Mouse (Mus musculus) midbrain, postnatal 0 days (tissue): ENCODE results near the gene Fndc3b. TPM values are rescaled to one million over a fixed set of nuclear protein-coding genes. Genes with fewer than 3 reads are reported as not detected.

Source experiments
- ATAC-seq: fragments of 200-750 bp; cut with Nextera tagmentation; 2 replicates; pipeline ENCODE4 v1.8.0; 2017; ENCODE audit warnings: moderate number of reproducible peaks, mild to moderate bottlenecking, moderate TSS enrichment, moderate library complexity; ENCODE audit not compliant: low FRiP score
- DNase-seq: peaks from one replicate; pipeline ENCODE4 v3.0.0-alpha.2; 2015; ENCODE audit warnings: low spot score
- H3K27ac ChIP-seq: fragments of 300-500 bp; sonication (generic); 2 replicates; pipeline ENCODE4 v1.5.1; 2014; ENCODE audit warnings: low read depth, mild to moderate bottlenecking, low read length, mixed read lengths
- H3K27me3 ChIP-seq: fragments of 300-500 bp; sonication (generic); 2 replicates; pipeline ENCODE4 v1.6.1; 2014; ENCODE audit warnings: low read length, control low read depth, mixed read lengths; ENCODE audit not compliant: insufficient read depth
- H3K36me3 ChIP-seq: fragments of 300-500 bp; sonication (generic); 2 replicates; pipeline ENCODE4 v1.6.1; 2014; ENCODE audit warnings: low read length, control low read depth, mixed read lengths; ENCODE audit not compliant: insufficient read depth
- H3K4me1 ChIP-seq: fragments of 300-500 bp; sonication (generic); 2 replicates; pipeline ENCODE4 v1.6.1; 2014; ENCODE audit warnings: mild to moderate bottlenecking, control low read depth, antibody characterized with exemption, low read length, mixed read lengths; ENCODE audit not compliant: insufficient read depth
- H3K4me2 ChIP-seq: fragments of 300-500 bp; sonication (generic); 2 replicates; pipeline ENCODE4 v1.6.1; 2014; ENCODE audit warnings: low read depth, mild to moderate bottlenecking, low read length, mixed read lengths; ENCODE audit not compliant: poor library complexity, severe bottlenecking
- H3K4me3 ChIP-seq: fragments of 300-500 bp; sonication (generic); 2 replicates; pipeline ENCODE4 v1.5.1; 2014; ENCODE audit warnings: low read depth, mild to moderate bottlenecking, low read length, moderate library complexity
- H3K9ac ChIP-seq: fragments of 300-500 bp; sonication (generic); replicated peaks from 2 replicates; pipeline ENCODE4 v1.6.1; 2014; ENCODE audit warnings: mild to moderate bottlenecking, low read length, moderate library complexity, mixed read lengths; ENCODE audit not compliant: poor library complexity, severe bottlenecking
- H3K9me3 ChIP-seq: fragments of 300-500 bp; sonication (generic); 2 replicates; pipeline ENCODE4 v1.6.1; 2016; ENCODE audit warnings: low read length, control low read depth
- CTCF ChIP-seq: IDR thresholded peaks from 2 replicates; pipeline ENCODE4 v1.5.1; 2016; ENCODE audit warnings: antibody characterized with exemption, mild to moderate bottlenecking
- WGBS: fragments of 180-500 bp; shearing (Covaris S2); extraction: QIAGEN DNeasy Blood & Tissue Kit; methylation state at CpG from one replicate; pipeline ENCODE4 v1.1.7; 2014; 5-methylcytosine and 5-hydroxymethylcytosine counted together
- polyA plus RNA-seq: library from polyadenylated mRNA; unstranded; fragments of >200 nt; fragmentation: Nextera tagmentation; extraction: Ambion mirVana; gene quantifications from 2 replicates; pipeline ENCODE4 v1.2.1, GENCODE M21; 2015
- total RNA-seq: library from RNA; depleted of rRNA; stranded (reverse); fragments of >200 nt; gene quantifications from 2 replicates; pipeline ENCODE4 v1.2.3, GENCODE M21; 2014

Fndc3b gene
- total and polyA plus RNA-seq, 2 experiments from 2014 or later = 7.6 to 13.4 TPM

DNA sequence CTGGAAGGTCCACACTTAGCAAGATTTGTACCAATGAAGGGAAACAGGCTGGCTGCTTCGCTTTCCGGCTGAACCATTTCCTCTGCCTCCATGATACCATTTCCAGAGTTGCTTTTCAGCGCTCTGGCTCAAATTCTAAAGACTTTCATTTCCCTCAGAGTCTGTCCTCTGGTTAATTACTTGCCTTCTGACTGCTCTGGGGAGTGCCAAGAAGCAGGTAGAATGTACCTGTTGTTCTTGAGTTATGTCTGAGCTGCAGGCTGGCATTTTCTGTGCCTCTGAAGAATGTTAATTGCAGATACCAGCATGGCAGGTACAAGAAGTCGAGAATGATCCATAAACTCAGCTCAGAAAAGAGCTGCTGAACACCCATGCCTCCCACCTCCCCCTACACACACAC lies 100.6 kb downstream of the Fndc3b start:
- Histone ChIP-seq H3K4me1 (no peaks in the 10 kb centered on the region), H3K9ac (no peak overlapping the region), H3K4me2 (no peak overlapping the region), H3K27me3 (no peaks in the 10 kb centered on the region), H3K9me3 (no peaks in the 10 kb centered on the region), H3K36me3 (no peaks in the 10 kb centered on the region), H3K4me3 (no peak overlapping the region), H3K27ac (no peak overlapping the region)
- 82% methylated on average over 4 of the region's 4 CpGs for WGBS
- no peak for TF ChIP-seq CTCF
- no peak for DNase-seq
- no peak for ATAC-seq

DNA sequence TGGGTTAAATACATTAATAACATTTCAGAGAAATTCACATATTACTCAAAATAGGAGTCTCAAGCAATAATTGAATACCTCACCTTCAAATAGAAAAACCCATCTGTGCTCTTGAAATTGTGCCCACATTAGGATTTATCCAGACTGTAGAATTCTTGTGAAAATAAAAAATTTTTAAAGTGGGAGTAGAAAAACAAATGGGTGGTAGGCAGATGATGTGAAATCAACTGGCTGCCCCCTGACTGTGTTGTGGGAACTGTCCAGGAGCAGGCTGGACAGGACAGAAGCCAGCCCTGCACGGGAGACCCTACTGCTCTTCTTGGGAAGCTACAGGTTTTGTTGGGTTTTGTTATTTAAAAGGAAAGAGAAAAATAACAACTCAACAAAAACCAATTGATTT lies 101.0 kb downstream of the Fndc3b start:
- WGBS = 84% methylated on average over 1 of the region's 1 CpGs
- no peak overlapping the region for H3K4me3 ChIP-seq
- H3K4me1 ChIP-seq = no peaks in the 10 kb centered on the region
- TF ChIP-seq CTCF = no peak
- no peaks in the 10 kb centered on the region for H3K36me3 ChIP-seq
- DNase-seq (no peak), ATAC-seq (no peak)
- no peak overlapping the region for H3K4me2 ChIP-seq
- H3K27me3 ChIP-seq = no peaks in the 10 kb centered on the region
- no peak overlapping the region for H3K27ac ChIP-seq
- no peaks in the 10 kb centered on the region for H3K9me3 ChIP-seq
- H3K9ac ChIP-seq = no peak overlapping the region

DNA sequence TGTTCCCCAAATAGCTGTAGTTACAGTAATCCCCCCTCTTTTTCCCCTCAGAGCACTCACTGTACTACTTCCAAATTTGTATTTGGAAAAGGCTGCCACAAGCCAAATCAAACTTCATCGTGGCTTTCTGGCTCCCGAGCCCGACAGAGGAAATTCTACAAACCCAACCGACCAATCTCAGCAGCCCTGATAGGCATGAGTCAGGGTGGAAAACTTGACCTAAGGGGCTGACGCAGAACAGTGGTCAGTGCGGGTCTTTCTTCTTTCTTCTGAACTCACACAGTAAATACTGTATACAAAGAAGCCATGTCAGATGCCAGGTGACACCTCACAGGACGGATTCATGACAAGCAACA lies 103.3 kb downstream of the Fndc3b start:
- H3K9me3 ChIP-seq = no peaks in the 10 kb centered on the region
- H3K4me1 ChIP-seq = no peaks in the 10 kb centered on the region
- H3K4me2 ChIP-seq = no peak overlapping the region
- TF ChIP-seq CTCF = no peak
- DNase-seq = no peak
- ATAC-seq = no peak
- no peak overlapping the region; the same call in 1 of the 2 replicates for H3K9ac ChIP-seq
- H3K36me3 ChIP-seq = no peaks in the 10 kb centered on the region
- no peaks in the 10 kb centered on the region for H3K27me3 ChIP-seq
- peak overlapping the region; percentile 9; the same call in 1 of the 2 replicates for H3K27ac ChIP-seq
- 66% methylated on average over 7 of the region's 7 CpGs for WGBS
- H3K4me3 ChIP-seq = no peak overlapping the region

DNA sequence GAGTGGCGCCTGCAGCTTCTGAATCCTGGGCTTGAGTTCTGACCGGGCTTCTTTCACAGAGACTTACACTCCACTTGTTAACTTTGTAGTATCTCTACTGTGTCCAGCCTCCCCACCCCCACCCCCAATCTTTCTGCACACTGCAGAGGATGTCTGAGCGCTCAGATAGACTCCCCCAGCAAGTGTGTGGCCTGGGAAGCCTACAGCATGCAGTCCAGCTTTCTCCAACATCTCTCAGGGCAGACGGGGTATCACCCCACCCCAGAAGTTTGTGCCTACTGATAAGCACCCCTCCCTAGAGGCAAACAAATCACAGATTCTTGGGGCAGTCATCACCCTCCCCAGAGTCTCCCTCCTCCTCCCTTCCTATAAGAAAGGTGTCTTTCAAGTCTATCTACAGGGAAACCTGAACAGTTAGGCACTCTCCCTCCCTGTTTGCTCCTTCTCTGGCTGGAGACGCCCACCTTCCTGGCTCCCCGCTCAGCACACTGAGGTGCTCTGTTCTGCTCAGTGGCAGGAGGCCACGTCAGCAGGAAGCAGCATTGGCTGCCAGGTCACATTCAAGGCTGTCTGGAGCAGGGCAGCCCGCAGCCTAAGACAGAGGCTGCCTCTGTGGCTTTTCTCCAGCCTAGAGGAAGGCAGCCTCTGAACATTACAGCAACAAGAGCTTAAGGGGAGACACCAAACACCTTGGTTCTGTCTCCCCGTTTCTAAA lies 103.9 kb downstream of the Fndc3b start:
- DNase-seq (peak; percentile 66), ATAC-seq (peak; percentile 90)
- H3K27ac ChIP-seq = peak overlapping the region; percentile 12; the same call in 1 of the 2 replicates
- no peak overlapping the region; the same call in 1 of the 2 replicates for H3K9ac ChIP-seq
- no peaks in the 10 kb centered on the region for H3K36me3 ChIP-seq
- no peaks in the 10 kb centered on the region for H3K27me3 ChIP-seq
- no peaks in the 10 kb centered on the region for H3K9me3 ChIP-seq
- no peak overlapping the region for H3K4me2 ChIP-seq
- H3K4me1 ChIP-seq = no peaks in the 10 kb centered on the region
- H3K4me3 ChIP-seq = no peak overlapping the region
- WGBS = 50% methylated on average over 9 of the region's 9 CpGs
- no peak for TF ChIP-seq CTCF

DNA sequence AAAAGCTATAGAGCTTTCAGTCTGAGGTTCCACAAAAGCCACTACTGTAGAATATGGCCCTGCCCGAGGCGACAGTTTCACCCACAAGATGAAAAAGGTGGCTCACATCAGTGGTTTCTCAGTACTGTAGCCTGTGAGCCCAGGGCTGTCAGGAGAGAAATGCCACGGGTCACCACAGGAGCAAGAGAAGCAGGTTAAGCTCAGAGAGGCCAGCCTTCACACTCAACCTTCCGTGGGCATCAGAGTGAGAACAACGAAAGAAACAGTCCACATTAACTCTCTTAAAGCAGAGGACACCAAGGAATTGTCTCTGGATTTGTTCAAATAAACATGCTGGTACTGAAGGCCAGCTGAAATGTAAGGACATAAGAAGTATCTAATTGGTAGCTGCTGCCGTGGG lies 104.5 kb downstream of the Fndc3b start:
- H3K9me3 ChIP-seq = no peaks in the 10 kb centered on the region
- H3K4me1 ChIP-seq = no peaks in the 10 kb centered on the region
- no peaks in the 10 kb centered on the region for H3K27me3 ChIP-seq
- no peaks in the 10 kb centered on the region for H3K36me3 ChIP-seq
- H3K4me3 ChIP-seq = no peak overlapping the region
- H3K9ac ChIP-seq = no peak overlapping the region
- 0 out of 2 replicates have a peak overlapping the region, but pooled peaks have one; percentile 12 for H3K27ac ChIP-seq
- no peak overlapping the region for H3K4me2 ChIP-seq
- 81% methylated on average over 6 of the region's 6 CpGs for WGBS
- DNase-seq (no peak), ATAC-seq (no peak)
- TF ChIP-seq CTCF = no peak

DNA sequence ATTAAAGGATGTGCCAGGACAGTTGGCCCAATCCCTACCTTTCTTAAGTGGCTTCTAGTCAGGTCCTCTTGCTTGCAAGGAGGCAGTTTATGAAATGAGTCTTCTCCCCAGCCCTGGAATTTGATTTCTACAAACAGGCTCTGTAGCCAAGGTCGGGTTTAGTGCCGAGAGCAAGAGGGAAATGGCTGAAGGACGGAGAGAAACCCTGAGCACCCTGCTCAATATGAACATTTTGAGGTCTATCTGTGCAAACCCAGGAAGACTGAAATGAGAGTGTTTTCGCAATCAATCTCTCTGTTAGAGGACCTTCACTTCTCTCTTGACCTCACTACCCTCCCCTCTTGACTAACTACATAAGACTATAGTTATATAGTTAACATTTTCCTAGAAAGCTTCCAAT lies 105.5 kb downstream of the Fndc3b start:
- H3K27ac ChIP-seq = no peak overlapping the region
- no peaks in the 10 kb centered on the region for H3K9me3 ChIP-seq
- ATAC-seq (no peak), DNase-seq (no peak)
- TF ChIP-seq CTCF = no peak
- no peak overlapping the region for H3K4me3 ChIP-seq
- H3K4me2 ChIP-seq = no peak overlapping the region
- H3K9ac ChIP-seq = no peak overlapping the region
- WGBS = 96% methylated on average over 4 of the region's 4 CpGs
- no peaks in the 10 kb centered on the region for H3K4me1 ChIP-seq
- H3K27me3 ChIP-seq = no peaks in the 10 kb centered on the region
- no peaks in the 10 kb centered on the region for H3K36me3 ChIP-seq
